Mouse (Mus musculus): ENCODE data around the gene Rab22a.
"Not testable (repeated sequence)": the region's sequence is repeated elsewhere in the genome, so short reads cannot be mapped to it uniquely, and the experiment has no call there.

DNA sequence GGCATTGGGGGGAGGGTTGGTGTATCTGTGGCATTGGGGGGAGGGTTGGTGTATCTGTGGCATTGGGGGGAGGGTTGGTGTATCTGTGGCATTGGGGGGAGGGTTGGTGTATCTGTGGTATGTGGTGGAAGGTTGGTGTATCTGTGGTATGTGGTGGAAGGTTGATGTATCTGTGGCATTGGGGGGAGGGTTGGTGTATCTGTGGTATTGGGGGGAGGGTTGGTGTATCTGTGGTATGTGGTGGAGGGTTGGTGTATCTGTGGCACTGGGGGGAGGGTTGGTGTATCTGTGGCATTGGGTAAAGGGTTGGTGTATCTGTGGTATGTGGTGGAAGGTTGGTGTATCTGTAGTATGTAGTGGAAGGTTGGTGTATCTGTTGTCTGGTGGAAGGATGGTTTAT, 48.1 kb downstream of the Rab22a start:
- not testable (repeated sequence) for TF ChIP-seq CTCF, EP300 (IDR thresholded peaks at IDR 0.05; ENCODE audit: low read depth)

Measured in heart, postnatal 0 days (tissue).